Mouse (Mus musculus) small intestine, adult 2 months (tissue): ENCODE results near the gene Ube2g1. TPM values are rescaled to one million over a fixed set of nuclear protein-coding genes. Genes with fewer than 3 reads are reported as not detected.
A peak's percentile ranks its signal among the peaks of the same experiment; 100 is the strongest.

Experiments
- H3K27ac ChIP-seq: fragments of 200-500 bp; 2 replicates; pipeline ENCODE4 v1.5.1; 2012; ENCODE audit warnings: low read depth, low read length, control low read depth, inconsistent platforms; ENCODE audit not compliant: insufficient read depth
- H3K27me3 ChIP-seq: fragments of 200-500 bp; 2 replicates; pipeline ENCODE4 v1.6.1; 2012; ENCODE audit warnings: mild to moderate bottlenecking, moderate library complexity, low read length, inconsistent platforms; ENCODE audit not compliant: control insufficient read depth, insufficient read depth
- H3K36me3 ChIP-seq: fragments of 200-500 bp; 2 replicates; pipeline ENCODE4 v1.6.1; 2012; ENCODE audit warnings: mild to moderate bottlenecking, low read length, control low read depth, inconsistent platforms; ENCODE audit not compliant: control insufficient read depth, insufficient read depth
- H3K4me1 ChIP-seq: fragments of 200-500 bp; 2 replicates; pipeline ENCODE4 v1.6.1; 2012; ENCODE audit warnings: low read length, inconsistent platforms, mixed read lengths; ENCODE audit not compliant: control insufficient read depth, insufficient read depth, insufficient read length
- H3K4me3 ChIP-seq: fragments of 200-500 bp; 2 replicates; pipeline ENCODE4 v1.5.1; 2012; ENCODE audit warnings: low read depth, mild to moderate bottlenecking, control low read depth, inconsistent platforms, low read length, moderate library complexity
- CTCF ChIP-seq: fragments of 200-500 bp; IDR thresholded peaks from 2 replicates; pipeline ENCODE4 v1.5.1; 2012; ENCODE audit warnings: low read depth, mild to moderate bottlenecking, control low read depth, inconsistent platforms, low read length, moderate library complexity, mixed read lengths; ENCODE audit not compliant: insufficient replicate concordance, insufficient read length; ENCODE audit errors: extremely low read depth
- POLR2A ChIP-seq: fragments of 200-500 bp; IDR thresholded peaks from 2 replicates; pipeline ENCODE4 v1.6.1; 2012; ENCODE audit warnings: low read depth, mild to moderate bottlenecking, control low read depth, inconsistent platforms, low read length, moderate library complexity
- WGBS: fragments of 180-500 bp; shearing (Covaris S2); methylation state at CpG from one replicate; pipeline ENCODE4 v1.1.7; 2018; 5-methylcytosine and 5-hydroxymethylcytosine counted together
- polyA plus RNA-seq: library from polyadenylated mRNA; depleted of rRNA; stranded (reverse); fragments of >200 nt; gene quantifications from 2 replicates; pipeline ENCODE4 v1.2.3, GENCODE M21; 2012

Gene Ube2g1
- polyA plus RNA-seq, 1 experiment = 8.9 TPM

DNA sequence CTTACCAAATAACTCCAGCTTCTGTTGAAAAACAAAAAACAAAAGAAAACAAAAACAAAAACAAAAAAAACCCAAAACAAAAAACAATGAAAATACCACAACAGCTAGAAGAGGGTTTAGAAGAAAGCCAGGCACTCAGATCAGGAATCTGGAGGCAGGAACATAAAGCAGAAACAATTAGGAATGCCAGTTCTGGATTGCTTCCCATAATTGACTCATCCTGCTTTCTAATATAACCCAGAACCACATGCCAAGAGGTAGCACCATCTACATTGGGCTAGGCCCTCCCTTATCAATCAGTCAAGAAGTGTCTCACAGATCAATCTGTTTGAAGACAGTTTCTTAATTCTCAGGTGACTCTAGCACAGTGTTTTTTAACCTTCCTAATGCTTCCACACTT is 73.6 kb downstream of the Ube2g1 start:
- no peak for TF ChIP-seq CTCF
- TF ChIP-seq POLR2A = no peak
- Histone ChIP-seq H3K4me3 (no peak overlapping the region), H3K36me3 (peaks cover 12% of the 10 kb centered on the region; the same call in 1 of the 2 replicates), H3K27ac (no peak overlapping the region), H3K27me3 (no peaks in the 10 kb centered on the region), H3K4me1 (no peaks in the 10 kb centered on the region)

DNA sequence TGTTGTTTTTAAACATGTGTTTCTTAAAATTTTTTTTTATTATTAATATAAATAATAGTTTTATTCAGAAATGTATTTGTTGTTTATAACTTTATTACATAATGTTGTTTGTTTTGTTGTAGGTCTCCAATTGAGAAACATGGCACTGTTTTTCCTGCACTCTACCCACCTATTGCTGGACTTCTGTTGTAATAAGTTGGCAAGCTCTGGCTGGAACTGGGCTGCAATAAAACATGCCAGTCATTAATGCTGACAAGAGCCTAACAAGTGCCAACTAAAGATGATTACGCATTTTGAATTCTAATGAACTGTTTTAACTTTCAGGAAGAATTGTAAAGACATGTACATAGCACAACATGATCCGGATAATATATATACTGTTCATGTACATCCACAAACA is 76.3 kb downstream of the Ube2g1 start:
- H3K36me3 ChIP-seq = peaks cover 12% of the 10 kb centered on the region; the same call in 1 of the 2 replicates
- no peaks in the 10 kb centered on the region for H3K4me1 ChIP-seq
- H3K4me3 ChIP-seq = no peak overlapping the region
- H3K27ac ChIP-seq = no peak overlapping the region
- no peaks in the 10 kb centered on the region for H3K27me3 ChIP-seq
- 87% methylated on average over 2 of the region's 2 CpGs for WGBS
- TF ChIP-seq POLR2A (no peak), CTCF (no peak)

DNA sequence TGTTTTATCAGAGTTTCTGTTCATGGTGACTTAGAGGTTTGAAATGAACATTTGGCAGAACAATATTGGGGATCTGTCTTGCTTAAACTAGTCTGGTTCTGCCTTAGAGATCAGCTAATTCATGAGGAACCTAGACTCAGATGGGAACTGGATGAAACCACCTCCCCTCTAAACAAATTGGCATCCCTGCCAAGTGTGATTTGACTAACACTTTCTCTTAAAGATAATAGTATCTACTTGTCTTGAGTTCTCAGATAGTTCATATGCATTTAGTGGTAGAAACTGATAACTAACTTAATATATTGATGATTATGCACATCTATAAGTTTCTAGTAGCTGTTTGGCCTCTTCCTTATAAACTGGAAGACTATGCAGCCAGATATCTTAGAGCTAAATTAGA is 79.6 kb downstream of the Ube2g1 start:
- H3K4me3 ChIP-seq = no peak overlapping the region
- no peak overlapping the region for H3K27ac ChIP-seq
- H3K36me3 ChIP-seq = 0 out of 2 replicates have a peak, but pooled peaks cover 8% of the 10 kb centered on the region
- no peaks in the 10 kb centered on the region for H3K27me3 ChIP-seq
- TF ChIP-seq CTCF (no peak), POLR2A (no peak)
- H3K4me1 ChIP-seq = peaks cover 4% of the 10 kb centered on the region; the same call in 1 of the 2 replicates

DNA sequence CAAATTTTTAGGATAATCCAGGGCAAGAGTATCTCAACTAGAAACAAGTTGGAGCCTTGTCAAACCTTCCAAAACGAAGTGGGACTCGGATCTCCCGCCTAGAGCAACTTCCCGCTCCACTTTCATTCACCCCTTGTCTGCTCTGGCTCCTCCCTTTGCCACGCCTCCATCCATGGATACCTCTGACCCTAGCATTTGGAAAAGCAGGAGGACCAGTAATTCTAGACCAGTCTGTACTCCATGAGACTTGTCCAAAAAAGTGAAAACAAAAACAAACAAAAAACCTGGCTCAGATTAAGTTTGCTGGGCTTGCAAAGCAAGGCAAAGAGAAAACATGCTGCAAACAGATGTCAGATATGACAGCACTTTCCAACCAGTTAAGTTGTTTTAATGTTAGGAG is 81.2 kb downstream of the Ube2g1 start:
- WGBS = 11% methylated on average over 5 of the region's 5 CpGs
- no peaks in the 10 kb centered on the region for H3K27me3 ChIP-seq
- H3K36me3 ChIP-seq = 0 out of 2 replicates have a peak, but pooled peaks cover 7% of the 10 kb centered on the region
- TF ChIP-seq POLR2A = no peak
- no peak for TF ChIP-seq CTCF
- H3K4me3 ChIP-seq = no peak overlapping the region
- peaks cover 4% of the 10 kb centered on the region; the same call in 1 of the 2 replicates for H3K4me1 ChIP-seq
- H3K27ac ChIP-seq = no peak overlapping the region

DNA sequence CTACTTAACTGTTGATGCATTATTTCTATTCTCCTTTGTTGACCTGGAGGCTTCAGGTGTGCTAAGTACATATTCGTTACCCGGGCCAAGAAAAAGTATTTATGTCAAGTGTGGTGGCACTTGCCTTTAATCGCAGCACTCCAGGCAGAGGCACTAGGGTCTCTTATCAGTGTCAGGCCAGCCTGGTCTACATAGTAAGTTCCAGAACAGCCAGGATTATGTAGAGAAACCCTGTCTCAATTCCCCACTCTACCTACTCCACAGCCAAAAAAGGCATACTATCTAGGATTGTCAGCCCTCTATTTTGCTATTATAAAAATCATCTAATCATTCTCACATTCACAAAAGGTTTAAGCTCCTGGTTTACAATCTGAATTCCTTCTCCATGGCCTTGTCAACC is 82.0 kb downstream of the Ube2g1 start:
- 40% methylated on average over 3 of the region's 3 CpGs for WGBS
- no peak overlapping the region for H3K27ac ChIP-seq
- H3K4me1 ChIP-seq = peaks cover 7% of the 10 kb centered on the region; the same call in 1 of the 2 replicates
- 0 out of 2 replicates have a peak, but pooled peaks cover 5% of the 10 kb centered on the region for H3K36me3 ChIP-seq
- H3K27me3 ChIP-seq = no peaks in the 10 kb centered on the region
- no peak overlapping the region for H3K4me3 ChIP-seq
- TF ChIP-seq CTCF (no peak), POLR2A (no peak)

DNA sequence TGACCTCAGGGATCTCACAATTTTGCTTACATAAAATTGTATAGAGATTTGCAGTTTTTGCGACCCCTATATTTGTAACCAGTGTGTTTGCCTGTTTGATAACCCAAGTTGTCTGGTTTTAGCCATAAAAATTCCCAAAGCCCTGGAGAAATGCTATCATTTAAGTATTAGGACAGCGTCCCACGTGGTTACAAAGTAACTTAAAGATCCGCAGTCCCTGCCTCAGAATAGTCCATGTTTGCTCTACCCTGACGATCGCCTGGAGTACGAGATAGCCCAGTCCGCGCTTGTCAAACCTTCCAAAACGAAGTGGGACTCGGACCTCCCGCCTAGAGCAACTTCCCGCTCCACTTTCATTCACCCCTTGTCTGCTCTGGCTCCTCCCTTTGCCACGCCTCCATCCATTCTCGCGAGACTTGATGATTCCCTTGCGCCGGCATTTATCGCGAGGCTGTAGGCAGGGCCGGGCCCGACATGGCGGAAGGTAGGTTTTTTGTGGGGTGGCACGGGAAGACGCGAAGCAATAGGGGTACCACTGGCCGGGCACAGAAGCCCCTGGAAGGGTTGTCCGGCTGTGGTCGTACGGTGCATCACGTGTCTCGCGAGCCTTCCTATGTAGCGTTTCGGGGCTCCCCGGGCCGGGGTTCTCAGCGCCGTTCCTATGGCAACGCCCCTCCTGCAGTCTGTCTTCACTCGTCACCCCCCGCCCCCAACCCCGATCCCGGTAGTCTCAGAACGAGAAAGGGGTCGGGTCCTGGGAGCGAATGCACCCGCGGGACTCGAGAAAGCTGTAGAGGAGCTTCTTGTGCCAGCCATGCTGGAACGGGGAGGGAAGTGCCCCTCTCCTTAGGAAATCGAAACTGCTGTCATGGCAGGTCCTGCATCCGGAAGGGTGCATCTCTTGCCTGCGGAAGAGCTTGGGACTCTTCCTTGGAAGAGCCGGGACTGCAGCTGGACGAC is 82.7 kb downstream of the Ube2g1 start, which contains the start of gene Ankfy1:
Gene Ankfy1 (plus strand): TSS at position 456 of the 960 bp plus-strand sequence.
- Histone ChIP-seq H3K4me1 (peaks cover 7% of the 10 kb centered on the region; the same call in 1 of the 2 replicates), H3K27me3 (no peaks in the 10 kb centered on the region), H3K36me3 (0 out of 2 replicates have a peak, but pooled peaks cover 5% of the 10 kb centered on the region), H3K4me3 (peak within 1 kb of the TSS; percentile 96), H3K27ac (peak within 1 kb of the TSS; percentile 78)
- under 1% methylated on average over 56 of the region's 56 CpGs for WGBS
- TF ChIP-seq CTCF (0 out of 2 replicates have a peak, but pooled peaks have one; percentile 14), POLR2A (peak; percentile 88)

DNA sequence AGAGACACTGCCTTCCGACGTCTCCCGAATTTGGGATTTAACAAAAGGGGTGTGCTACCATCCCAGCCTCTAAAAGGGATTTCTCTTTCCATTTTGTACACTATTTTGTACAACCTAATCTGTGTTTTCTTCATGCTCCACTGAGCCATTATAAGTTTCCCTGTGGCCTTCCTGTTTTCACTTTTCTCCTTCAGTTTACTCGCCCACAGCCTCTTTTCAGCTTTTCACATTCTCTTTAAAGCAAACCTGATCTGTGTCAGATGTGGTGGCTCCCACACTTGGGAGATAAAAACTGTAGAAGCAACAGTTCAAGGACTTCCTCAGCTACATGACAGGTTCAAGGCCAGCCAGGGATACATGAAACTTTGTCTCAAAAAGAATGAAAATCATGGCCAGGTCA is 85.3 kb downstream of the Ube2g1 start:
- Histone ChIP-seq H3K36me3 (no peaks in the 10 kb centered on the region), H3K4me3 (no peak overlapping the region), H3K4me1 (peaks cover 7% of the 10 kb centered on the region; the same call in 1 of the 2 replicates), H3K27ac (no peak overlapping the region), H3K27me3 (no peaks in the 10 kb centered on the region)
- TF ChIP-seq CTCF (no peak), POLR2A (no peak)
- 88% methylated on average over 4 of the region's 4 CpGs for WGBS
